Mouse (Mus musculus): ENCODE results near the gene Baz1b.

- TF ChIP-seq CTCF (IDR thresholded peaks at IDR 0.05; ENCODE audit: borderline replicate concordance, insufficient read depth, low read length) (no peak), POLR2A (IDR thresholded peaks at IDR 0.05; ENCODE audit: low read depth, low read length) (no peak)
Measured at GRCm38 (mm10) chr5:135191620-135192019, 4.6 kb downstream of the Baz1b start.

Data from embryonic fibroblast, embryonic 13.5 days (primary cell).